ENCODE assay signal across 20 mouse cellular contexts in the genomic region with DNA sequence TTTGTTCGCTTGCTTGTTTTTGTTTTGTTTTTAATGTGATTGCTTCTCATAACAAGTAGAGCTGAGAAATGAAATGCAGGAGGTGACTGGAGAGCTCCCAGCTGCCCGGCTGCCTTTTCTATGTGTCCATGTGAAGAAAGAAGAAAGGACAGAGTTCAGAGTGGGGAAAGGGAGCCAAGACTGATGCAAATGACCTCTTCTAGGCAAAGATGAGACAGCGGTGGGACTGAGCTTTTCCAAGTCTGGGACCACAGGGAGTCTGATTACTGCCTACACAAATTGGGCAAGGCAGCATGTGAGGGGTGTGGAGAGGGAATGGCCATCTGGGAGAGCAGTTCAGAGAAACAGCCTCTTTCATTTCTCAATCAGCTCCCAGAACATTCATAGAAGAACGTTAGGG. TPM values are rescaled to one million over a fixed set of nuclear protein-coding genes. Genes with fewer than 3 reads are reported as not detected.
DNase-seq lines count a peak whose midpoint lies in the region; ATAC-seq and TF ChIP-seq lines count a peak whose summit lies in the region.
"Had no signal": no experiment of that assay in that cellular context is flagged by ENCODE, and none has a peak within 500 bp of the region (broad histone marks: within the 10 kb centered on the region; RNA-seq: fewer than 3 reads in every experiment).

No protein-coding gene starts in this region.

- ATAC-seq in lung, embryonic 16.5 days (ENCODE audit: low read depth): peak; percentile 51; the same call in 1 of the 2 replicates
- ATAC-seq in limb, embryonic 11.5 days (ENCODE audit: insufficient number of reproducible peaks, low FRiP score, low TSS enrichment, low read depth): no peak
- ATAC-seq: forebrain, embryonic 16.5 days; hindbrain, postnatal 0 days had no signal

- intact Hi-C loops in gastrocnemius, adult 2 months (cut with DNase I): no loop called here

- no peak for TF ChIP-seq CTCF in gastrocnemius, adult 2 months (IDR thresholded peaks at IDR 0.05)

- H3K4me1 ChIP-seq in lung, embryonic 16.5 days (replicated peaks; ENCODE audit: control insufficient read depth, insufficient read depth, low read length): no peaks in the 10 kb centered on the region
- H3K4me1 ChIP-seq in limb, embryonic 11.5 days (ENCODE audit: control insufficient read depth, insufficient read depth, low read length): peaks cover 17% of the 10 kb centered on the region
- H3K4me1 ChIP-seq: heart, embryonic 13.5 days had no signal

- 61% methylated on average over 4 of the region's 4 CpGs for WGBS in lung, embryonic 16.5 days
- WGBS in limb, embryonic 11.5 days: 78% methylated on average over 4 of the region's 4 CpGs

- H3K9ac ChIP-seq in lung, embryonic 16.5 days (ENCODE audit: low read length): no peak overlapping the region
- no peak overlapping the region for H3K9ac ChIP-seq in limb, embryonic 11.5 days (ENCODE audit: low read length)
- H3K9ac ChIP-seq: embryonic facial prominence, embryonic 12.5 days; forebrain, embryonic 12.5 days; heart, embryonic 13.5 days; hindbrain, embryonic 13.5 days had no signal

- no peaks in the 10 kb centered on the region for H3K9me3 ChIP-seq in lung, embryonic 16.5 days (ENCODE audit: control insufficient read depth, low read length)
- H3K9me3 ChIP-seq in limb, embryonic 11.5 days (ENCODE audit: control insufficient read depth, low read length): no peaks in the 10 kb centered on the region
- H3K9me3 ChIP-seq: embryonic facial prominence, embryonic 12.5 days; forebrain, embryonic 12.5 days; heart, embryonic 13.5 days; hindbrain, embryonic 13.5 days had no signal

- no peaks in the 10 kb centered on the region for H3K36me3 ChIP-seq in lung, embryonic 16.5 days (ENCODE audit: control insufficient read depth, insufficient read depth, low read length)
- no peaks in the 10 kb centered on the region for H3K36me3 ChIP-seq in limb, embryonic 11.5 days (ENCODE audit: control insufficient read depth, insufficient read depth, low read length)
- H3K36me3 ChIP-seq: embryonic facial prominence, embryonic 12.5 days; forebrain, embryonic 12.5 days; heart, embryonic 13.5 days; hindbrain, embryonic 13.5 days had no signal

- no peaks in the 10 kb centered on the region for H3K27me3 ChIP-seq in lung, embryonic 16.5 days (ENCODE audit: control insufficient read depth, insufficient read depth, low read depth, low read length)
- no peaks in the 10 kb centered on the region for H3K27me3 ChIP-seq in limb, embryonic 11.5 days (ENCODE audit: control insufficient read depth, insufficient read depth, low read length)
- H3K27me3 ChIP-seq: CH12.LX; embryonic facial prominence, embryonic 12.5 days; heart, embryonic 13.5 days; hindbrain, embryonic 13.5 days had no signal

- peak; percentile 29 for DNase-seq in gastrocnemius, adult 2 months
- DNase-seq in gastrocnemius, postnatal 10 days: no peak
- no peak for DNase-seq in lung, postnatal 36 days
- DNase-seq in NIH3T3 (ENCODE audit: low read depth): peak; percentile 70
- DNase-seq in limb, embryonic 11.5 days (ENCODE audit: low spot score): no peak
- DNase-seq in frontal cortex, postnatal 10 days (ENCODE audit: low spot score in 2 of 2): no peak
- DNase-seq: adrenal gland, postnatal 10 days; cerebellum, adult 11 months; cerebellum, adult 8-10 months; cerebellum, postnatal 14 days; heart, adult 11 months; heart, postnatal 14 days had no signal

- no peak overlapping the region for H3K4me2 ChIP-seq in lung, embryonic 16.5 days (ENCODE audit: low read depth, low read length)
- H3K4me2 ChIP-seq in limb, embryonic 11.5 days (ENCODE audit: low read depth, severe bottlenecking): no peak overlapping the region
- H3K4me2 ChIP-seq: embryonic facial prominence, embryonic 12.5 days; forebrain, embryonic 12.5 days; heart, embryonic 13.5 days; hindbrain, embryonic 13.5 days had no signal

- peak overlapping the region; percentile 40 for H3K27ac ChIP-seq in gastrocnemius, adult 2 months
- no peak overlapping the region for H3K27ac ChIP-seq in lung, embryonic 16.5 days (ENCODE audit: low read length)
- H3K27ac ChIP-seq in limb, embryonic 11.5 days (replicated peaks; ENCODE audit: low read depth, low read length): peak overlapping the region; percentile 21; the same call in 1 of the 2 replicates
- H3K27ac ChIP-seq: embryonic facial prominence, embryonic 12.5 days; forebrain, embryonic 12.5 days; heart, embryonic 13.5 days; hindbrain, embryonic 13.5 days had no signal

- H3K4me3 ChIP-seq in gastrocnemius, adult 2 months: no peak overlapping the region
- no peak overlapping the region for H3K4me3 ChIP-seq in lung, embryonic 16.5 days (ENCODE audit: low read length)
- no peak overlapping the region for H3K4me3 ChIP-seq in limb, embryonic 11.5 days (ENCODE audit: low read depth, low read length)
- H3K4me3 ChIP-seq: embryonic facial prominence, embryonic 12.5 days; forebrain, embryonic 12.5 days; heart, embryonic 13.5 days; hindbrain, embryonic 13.5 days had no signal

RNA-seq across cellular contexts. Expression of gene Rassf8, which starts 13.3 kb away (rescaled TPM):
- total RNA-seq in gastrocnemius, adult 2 months (2021): 10 to 100 TPM; 25.5 to 42.7 TPM
- total RNA-seq in gastrocnemius, postnatal 10 days (2021): 10 to 100 TPM; 40.7 to 41.6 TPM
- polyA plus RNA-seq in lung, embryonic 16.5 days (2015; fragmentation: Nextera tagmentation; extraction: Ambion mirVana): 5.4 and 5.7 TPM in 2 replicates
- polyA plus RNA-seq in limb, embryonic 11.5 days (2014; fragmentation: Nextera tagmentation; extraction: Ambion mirVana): 8.0 and 10.3 TPM in 2 replicates

Comparison
In these comparisons a context has a peak if more than half of its experiments do, and no peak if none do; other contexts are left out.
1. DNase-seq: peak in gastrocnemius, adult 2 months (single experiment) and NIH3T3 (single experiment); none in gastrocnemius, postnatal 10 days (single experiment), lung, postnatal 36 days (single experiment), limb, embryonic 11.5 days (single experiment) and frontal cortex, postnatal 10 days (0 of 2).